Mouse (Mus musculus): Measurements from ENCODE around the gene Dock4. TPM values are rescaled to one million over a fixed set of nuclear protein-coding genes. Genes with fewer than 3 reads are reported as not detected.
A peak's percentile ranks its signal among the peaks of the same experiment; 100 is the strongest.

Gene Dock4
- total and polyA plus RNA-seq, 2 experiments from 2014 or later = 10.5 to 30.9 TPM

- WGBS = 92% methylated on average over 5 of the region's 5 CpGs
- Histone ChIP-seq H3K27me3 (ENCODE audit: insufficient read depth, low read length) (no peaks in the 10 kb centered on the region), H3K4me3 (ENCODE audit: low read depth, low read length) (no peak overlapping the region), H3K27ac (ENCODE audit: low read depth, low read length) (no peak overlapping the region), H3K9ac (no peak overlapping the region), H3K9me3 (ENCODE audit: low read length) (no peaks in the 10 kb centered on the region), H3K36me3 (ENCODE audit: insufficient read depth) (peaks cover 22% of the 10 kb centered on the region), H3K4me1 (ENCODE audit: insufficient read depth) (no peaks in the 10 kb centered on the region), H3K4me2 (ENCODE audit: low read depth) (no peak overlapping the region)
- no peak for TF ChIP-seq CTCF (IDR thresholded peaks at IDR 0.05; ENCODE audit: low read depth)
- ATAC-seq = no peak
- no peak for DNase-seq
These were observed 380.2 kb downstream of the Dock4 start for GRCm38 (mm10) chr12:40825935-40826460.

- no peak overlapping the region for H3K27ac ChIP-seq (ENCODE audit: low read depth, low read length)
- H3K4me2 ChIP-seq (ENCODE audit: low read depth) = no peak overlapping the region
- DNase-seq (no peak), ATAC-seq (no peak)
- H3K9ac ChIP-seq = no peak overlapping the region
- H3K36me3 ChIP-seq (ENCODE audit: insufficient read depth) = peaks cover 21% of the 10 kb centered on the region
- WGBS = 68% methylated on average over 3 of the region's 3 CpGs
- H3K4me3 ChIP-seq (ENCODE audit: low read depth, low read length) = no peak overlapping the region
- no peaks in the 10 kb centered on the region for H3K4me1 ChIP-seq (ENCODE audit: insufficient read depth)
- no peaks in the 10 kb centered on the region for H3K27me3 ChIP-seq (ENCODE audit: insufficient read depth, low read length)
- no peaks in the 10 kb centered on the region for H3K9me3 ChIP-seq (ENCODE audit: low read length)
- no peak for TF ChIP-seq CTCF (IDR thresholded peaks at IDR 0.05; ENCODE audit: low read depth)
These were observed 380.7 kb downstream of the Dock4 start for GRCm38 (mm10) chr12:40826491-40826890.

GRCm38 (mm10) chr12:40828025-40828424 is 382.3 kb downstream of the Dock4 start:
- TF ChIP-seq CTCF (IDR thresholded peaks at IDR 0.05; ENCODE audit: low read depth) = no peak
- Histone ChIP-seq H3K9ac (no peak overlapping the region), H3K4me3 (ENCODE audit: low read depth, low read length) (no peak overlapping the region), H3K9me3 (ENCODE audit: low read length) (no peaks in the 10 kb centered on the region), H3K4me2 (ENCODE audit: low read depth) (no peak overlapping the region), H3K4me1 (ENCODE audit: insufficient read depth) (no peaks in the 10 kb centered on the region), H3K27ac (ENCODE audit: low read depth, low read length) (no peak overlapping the region), H3K27me3 (ENCODE audit: insufficient read depth, low read length) (no peaks in the 10 kb centered on the region), H3K36me3 (ENCODE audit: insufficient read depth) (peaks cover 25% of the 10 kb centered on the region)
- DNase-seq = peak; percentile 36
- ATAC-seq = peak; percentile 48

- Histone ChIP-seq H3K27me3 (ENCODE audit: insufficient read depth, low read length) (no peaks in the 10 kb centered on the region), H3K36me3 (ENCODE audit: insufficient read depth) (peaks cover 29% of the 10 kb centered on the region), H3K9ac (no peak overlapping the region), H3K27ac (ENCODE audit: low read depth, low read length) (no peak overlapping the region), H3K4me2 (ENCODE audit: low read depth) (no peak overlapping the region), H3K4me3 (ENCODE audit: low read depth, low read length) (no peak overlapping the region), H3K4me1 (ENCODE audit: insufficient read depth) (no peaks in the 10 kb centered on the region), H3K9me3 (ENCODE audit: low read length) (no peaks in the 10 kb centered on the region)
- DNase-seq (no peak), ATAC-seq (no peak)
- TF ChIP-seq CTCF (IDR thresholded peaks at IDR 0.05; ENCODE audit: low read depth) = no peak
- WGBS = 61% methylated on average over 1 of the region's 1 CpGs
These were observed 383.5 kb downstream of the Dock4 start for GRCm38 (mm10) chr12:40829269-40829668.

GRCm38 (mm10) chr12:40832157-40832556 is 386.4 kb downstream of the Dock4 start:
- Histone ChIP-seq H3K4me2 (ENCODE audit: low read depth) (no peak overlapping the region), H3K27ac (ENCODE audit: low read depth, low read length) (no peak overlapping the region), H3K9me3 (ENCODE audit: low read length) (no peaks in the 10 kb centered on the region), H3K27me3 (ENCODE audit: insufficient read depth, low read length) (no peaks in the 10 kb centered on the region), H3K4me3 (ENCODE audit: low read depth, low read length) (no peak overlapping the region), H3K9ac (no peak overlapping the region), H3K4me1 (ENCODE audit: insufficient read depth) (no peaks in the 10 kb centered on the region), H3K36me3 (ENCODE audit: insufficient read depth) (peaks cover 43% of the 10 kb centered on the region)
- ATAC-seq (peak; percentile 77), DNase-seq (peak; percentile 83)
- 60% methylated on average over 8 of the region's 8 CpGs for WGBS
- peak; percentile 86 for TF ChIP-seq CTCF (IDR thresholded peaks at IDR 0.05; ENCODE audit: low read depth)

GRCm38 (mm10) chr12:40836924-40837323 is 391.2 kb downstream of the Dock4 start:
- Histone ChIP-seq H3K27ac (ENCODE audit: low read depth, low read length) (no peak overlapping the region), H3K4me3 (ENCODE audit: low read depth, low read length) (no peak overlapping the region), H3K4me1 (ENCODE audit: insufficient read depth) (no peaks in the 10 kb centered on the region), H3K9me3 (ENCODE audit: low read length) (no peaks in the 10 kb centered on the region), H3K27me3 (ENCODE audit: insufficient read depth, low read length) (no peaks in the 10 kb centered on the region), H3K9ac (no peak overlapping the region), H3K36me3 (ENCODE audit: insufficient read depth) (peaks cover 27% of the 10 kb centered on the region), H3K4me2 (ENCODE audit: low read depth) (no peak overlapping the region)
- TF ChIP-seq CTCF (IDR thresholded peaks at IDR 0.05; ENCODE audit: low read depth) = no peak
- ATAC-seq = 0 out of 2 replicates have a peak, but pooled peaks have one; percentile 3
- WGBS = 28% methylated on average over 6 of the region's 6 CpGs
- DNase-seq = no peak

- Histone ChIP-seq H3K9ac (no peak overlapping the region), H3K27me3 (ENCODE audit: insufficient read depth, low read length) (no peaks in the 10 kb centered on the region), H3K4me1 (ENCODE audit: insufficient read depth) (no peaks in the 10 kb centered on the region), H3K4me2 (ENCODE audit: low read depth) (no peak overlapping the region), H3K4me3 (ENCODE audit: low read depth, low read length) (no peak overlapping the region), H3K27ac (ENCODE audit: low read depth, low read length) (no peak overlapping the region), H3K9me3 (ENCODE audit: low read length) (no peaks in the 10 kb centered on the region), H3K36me3 (ENCODE audit: insufficient read depth) (peaks cover 19% of the 10 kb centered on the region)
- peak; percentile 91 for TF ChIP-seq CTCF (IDR thresholded peaks at IDR 0.05; ENCODE audit: low read depth)
- 1% methylated on average over 8 of the region's 8 CpGs for WGBS
- DNase-seq = peak; percentile 92
- ATAC-seq = peak; percentile 75
These were observed 392.0 kb downstream of the Dock4 start for GRCm38 (mm10) chr12:40837597-40838337.

Measured in forebrain, postnatal 0 days (tissue).